9 mouse cellular contexts compared by ENCODE assay signal in the genomic region with DNA sequence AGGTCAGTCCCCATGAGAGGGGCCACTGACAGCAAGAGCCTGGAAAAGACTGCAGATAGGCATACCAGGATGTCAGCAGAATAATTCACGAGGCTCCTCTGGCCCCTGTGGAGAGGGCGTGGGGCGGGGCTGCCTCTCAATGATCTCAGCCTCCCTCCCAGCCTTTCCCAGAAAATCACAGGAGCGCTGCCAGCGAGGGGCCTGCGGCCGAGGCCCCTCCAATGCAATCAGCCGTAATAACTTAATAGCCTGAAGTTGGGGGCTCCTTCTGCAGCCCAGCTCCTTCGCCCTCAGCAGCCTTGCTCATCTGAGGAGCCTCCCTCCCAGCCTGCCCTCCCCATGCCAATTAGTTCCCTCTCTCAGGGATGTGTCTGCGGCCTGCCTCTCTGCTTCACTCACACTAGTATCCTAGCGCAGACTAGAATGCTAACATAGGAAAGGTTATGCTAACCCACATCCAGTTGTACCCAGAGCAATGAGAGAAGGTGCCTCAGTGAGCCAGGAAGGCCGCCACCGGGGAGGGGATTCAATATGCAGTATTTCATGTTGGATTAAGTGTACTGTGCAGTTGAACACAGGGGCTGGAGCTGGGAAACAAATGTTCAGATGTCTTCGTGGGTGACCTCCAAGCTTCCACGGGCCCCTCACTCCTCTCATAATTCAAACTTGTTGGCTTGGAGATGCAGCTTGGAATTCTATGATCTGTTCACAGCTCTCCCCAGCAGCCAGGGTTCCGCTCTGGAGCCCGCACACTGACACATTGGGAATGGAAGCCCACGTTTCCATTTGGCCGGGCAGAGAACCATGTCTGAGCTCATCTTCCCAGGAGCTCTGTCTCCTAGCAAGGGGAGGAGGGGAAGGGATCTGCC.
DNase-seq lines count a peak whose midpoint lies in the region; ATAC-seq and TF ChIP-seq lines count a peak whose summit lies in the region.
"Had no signal": no experiment of that assay in that cellular context is flagged by ENCODE, and none has a peak within 500 bp of the region (broad histone marks: within the 10 kb centered on the region; RNA-seq: fewer than 3 reads in every experiment).

No protein-coding gene starts in this region.

- peaks cover 8% of the 10 kb centered on the region; the same call in 1 of the 2 replicates for H3K9me3 ChIP-seq in forebrain, embryonic 10.5 days
- H3K9me3 ChIP-seq in intestine, embryonic 15.5 days: no peaks in the 10 kb centered on the region

- DNase-seq in kidney, postnatal 4 days: peak; percentile 67 to 75
- DNase-seq in kidney, adult 2 months: no peak
- no peak for DNase-seq in forebrain, embryonic 10.5 days (ENCODE audit: extremely low spot score, low spot score)
- DNase-seq in retina, postnatal 1 day: peak; percentile 68
- DNase-seq in left cerebral cortex, postnatal 14 days (ENCODE audit: low spot score in 2 of 2): no peak
- no peak for DNase-seq in adrenal gland, adult (ENCODE audit: inconsistent age in 2 of 2, low spot score in 1 of 2)
- no peak for DNase-seq in right cerebral cortex, postnatal 25 days

- no peaks in the 10 kb centered on the region for H3K27me3 ChIP-seq in kidney, adult 2 months (replicated peaks; ENCODE audit: control insufficient read depth, insufficient read depth, low read length)
- H3K27me3 ChIP-seq in forebrain, embryonic 10.5 days (ENCODE audit: poor library complexity, severe bottlenecking): no peaks in the 10 kb centered on the region
- no peaks in the 10 kb centered on the region for H3K27me3 ChIP-seq in intestine, embryonic 15.5 days (replicated peaks)
- H3K27me3 ChIP-seq: megakaryocyte, embryonic 14.5 days had no signal

- peak; percentile 87 for ATAC-seq in intestine, embryonic 15.5 days

- TF ChIP-seq CTCF in kidney, adult 2 months (conservative IDR thresholded peaks at IDR 0.05; ENCODE audit: insufficient read depth, insufficient read length, low read depth, low read length): no peak

- no peaks in the 10 kb centered on the region for H3K4me1 ChIP-seq in kidney, adult 2 months (ENCODE audit: control insufficient read depth, insufficient read depth, low read length)
- H3K4me1 ChIP-seq in forebrain, embryonic 10.5 days: peaks cover 21% of the 10 kb centered on the region
- peaks cover 11% of the 10 kb centered on the region for H3K4me1 ChIP-seq in intestine, embryonic 15.5 days (replicated peaks)
- H3K4me1 ChIP-seq: megakaryocyte, embryonic 14.5 days had no signal

- H3K9ac ChIP-seq in intestine, embryonic 15.5 days: no peak overlapping the region

- 65% methylated on average over 19 of the region's 19 CpGs for WGBS in kidney, adult 2 months
- WGBS in forebrain, embryonic 10.5 days: 46% methylated on average over 19 of the region's 19 CpGs
- 28% methylated on average over 19 of the region's 19 CpGs for WGBS in intestine, embryonic 15.5 days

- intact Hi-C loops in left cerebral cortex, postnatal 14 days (cut with DNase I): no loop called here

- TF ChIP-seq POLR2A in kidney, adult 2 months (IDR thresholded peaks at IDR 0.05; ENCODE audit: low read depth, low read length): no peak

- no peak overlapping the region; the same call in 1 of the 2 replicates for H3K4me2 ChIP-seq in intestine, embryonic 15.5 days (replicated peaks)

- H3K27ac ChIP-seq in kidney, adult 2 months (ENCODE audit: insufficient read depth, low read depth, low read length): no peak overlapping the region
- H3K27ac ChIP-seq in forebrain, embryonic 10.5 days: peak overlapping the region; percentile 75
- peak overlapping the region; percentile 79 for H3K27ac ChIP-seq in intestine, embryonic 15.5 days

- H3K4me3 ChIP-seq in kidney, adult 2 months (ENCODE audit: insufficient read depth, low read depth, low read length): no peak overlapping the region
- peak overlapping the region; percentile 6; the same call in 1 of the 2 replicates for H3K4me3 ChIP-seq in forebrain, embryonic 10.5 days
- no peak overlapping the region for H3K4me3 ChIP-seq in intestine, embryonic 15.5 days (replicated peaks)
- H3K4me3 ChIP-seq: megakaryocyte, embryonic 14.5 days had no signal

- H3K36me3 ChIP-seq in kidney, adult 2 months (ENCODE audit: control insufficient read depth, insufficient read depth, low read length): no peaks in the 10 kb centered on the region
- H3K36me3 ChIP-seq in forebrain, embryonic 10.5 days (replicated peaks): no peaks in the 10 kb centered on the region
- H3K36me3 ChIP-seq in intestine, embryonic 15.5 days: no peaks in the 10 kb centered on the region

Comparison
In these comparisons a context has a peak if more than half of its experiments do, and no peak if none do; other contexts are left out.
1. DNase-seq: peak in kidney, postnatal 4 days (2 of 2) and retina, postnatal 1 day (single experiment); none in kidney, adult 2 months (single experiment), forebrain, embryonic 10.5 days (single experiment), left cerebral cortex, postnatal 14 days (0 of 2), adrenal gland, adult (0 of 2) and right cerebral cortex, postnatal 25 days (single experiment).